Mouse (Mus musculus): ENCODE results near the gene Galnt16.

GRCm38 (mm10) chr12:80473731-80474130 is 44.3 kb upstream of the Galnt16 start:
- TF ChIP-seq CTCF (IDR thresholded peaks at IDR 0.05; ENCODE audit: borderline replicate concordance, insufficient read depth, low read depth, low read length) (no peak), POLR2A (IDR thresholded peaks at IDR 0.05; ENCODE audit: borderline replicate concordance, insufficient read depth, low read length) (no peak)
